Mouse (Mus musculus): ENCODE data around the gene Clcn7. TPM values are rescaled to one million over a fixed set of nuclear protein-coding genes. Genes with fewer than 3 reads are reported as not detected.

The Clcn7 gene
- polyA plus RNA-seq (2016; fragmentation: Nextera tagmentation; extraction: Ambion mirVana), result 24.4 and 27.5 TPM in 2 replicates

GRCm38 (mm10) chr17:25133275-25133698, at the start of gene Clcn7:
TSS of gene Clcn7 (plus strand) at chr17:25133391.
- H3K27me3 ChIP-seq (replicated peaks; ENCODE audit: low read depth, poor library complexity, severe bottlenecking), result no peaks in the 10 kb centered on the region
- DNase-seq (ENCODE audit: low spot score), result peak; percentile 94
- under 1% methylated on average over 40 of the region's 40 CpGs for WGBS
- peaks cover 8% of the 10 kb centered on the region; the same call in 1 of the 2 replicates for H3K36me3 ChIP-seq (replicated peaks)
- peak within 1 kb of the TSS; percentile 96 for H3K4me3 ChIP-seq
- peak within 1 kb of the TSS; percentile 81 for H3K27ac ChIP-seq (replicated peaks)
- no peaks in the 10 kb centered on the region for H3K9me3 ChIP-seq
- H3K4me1 ChIP-seq, result peaks cover 16% of the 10 kb centered on the region

DNA sequence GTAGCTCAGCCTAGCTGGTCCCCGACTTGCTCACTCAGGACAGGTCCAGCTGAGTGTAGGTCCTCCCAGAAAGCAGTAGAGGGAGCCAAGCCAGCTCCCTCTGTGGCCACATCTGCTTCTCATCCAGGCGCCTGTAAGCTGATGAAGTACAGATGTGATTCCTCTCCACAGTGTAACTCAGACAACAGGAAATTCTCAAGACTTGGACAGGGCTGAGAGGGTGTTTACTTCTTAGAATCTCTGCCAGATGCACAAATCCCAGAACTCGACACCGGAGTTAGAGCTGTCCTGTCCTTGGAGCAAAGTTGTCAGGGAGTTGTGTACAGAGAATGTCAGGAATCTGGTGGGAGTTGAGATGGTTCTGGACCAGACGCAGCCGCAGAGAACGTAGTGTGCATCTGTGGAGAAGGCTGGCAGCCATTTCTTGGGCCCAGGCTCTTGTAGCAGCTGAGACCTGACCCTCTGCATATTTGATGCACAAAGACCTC, 49.7 kb upstream of the Clcn7 start, which contains the start of gene Tmem204:
TSS of gene Tmem204 (minus strand) at position 148 of the 488 bp plus-strand sequence.
- Histone ChIP-seq H3K27ac (replicated peaks) (peak within 1 kb of the TSS; percentile 91), H3K27me3 (replicated peaks; ENCODE audit: low read depth, poor library complexity, severe bottlenecking) (no peaks in the 10 kb centered on the region), H3K4me1 (peaks cover 59% of the 10 kb centered on the region), H3K9me3 (no peaks in the 10 kb centered on the region), H3K36me3 (replicated peaks) (peaks cover 29% of the 10 kb centered on the region), H3K4me3 (0 out of 2 replicates have a peak within 1 kb of the TSS, but pooled peaks have one; percentile 11)
- DNase-seq (ENCODE audit: low spot score), result peak; percentile 89
- 34% methylated on average over 7 of the region's 7 CpGs for WGBS

- 84% methylated on average over 13 of the region's 13 CpGs for WGBS
- no peak overlapping the region for H3K4me3 ChIP-seq
- no peak for DNase-seq (ENCODE audit: low spot score)
- H3K27me3 ChIP-seq (replicated peaks; ENCODE audit: low read depth, poor library complexity, severe bottlenecking), result no peaks in the 10 kb centered on the region
- H3K36me3 ChIP-seq (replicated peaks), result peaks cover 40% of the 10 kb centered on the region
- peaks cover 59% of the 10 kb centered on the region for H3K4me1 ChIP-seq
- H3K9me3 ChIP-seq, result no peaks in the 10 kb centered on the region
- peak overlapping the region; percentile 91 for H3K27ac ChIP-seq (replicated peaks)
These were observed 48.3 kb upstream of the Clcn7 start for GRCm38 (mm10) chr17:25084835-25085385.

DNA sequence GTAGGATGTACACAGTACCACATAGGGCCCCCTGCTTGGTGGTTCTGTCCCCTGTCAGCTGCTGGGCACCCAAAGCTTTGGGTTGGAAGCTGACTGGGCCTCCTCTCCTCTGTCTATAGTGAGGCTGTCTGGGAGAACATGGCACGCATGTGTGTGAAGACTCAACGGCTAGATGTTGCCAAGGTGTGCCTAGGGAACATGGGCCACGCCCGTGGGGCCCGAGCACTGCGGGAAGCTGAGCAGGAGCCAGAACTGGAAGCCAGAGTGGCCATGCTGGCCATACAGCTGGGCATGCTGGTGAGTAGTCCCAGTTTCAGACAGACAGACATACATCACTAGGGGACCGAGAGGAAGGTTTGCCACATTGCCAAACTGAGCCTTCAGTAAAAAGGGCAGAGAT, 46.5 kb upstream of the Clcn7 start:
- Histone ChIP-seq H3K9me3 (no peaks in the 10 kb centered on the region), H3K4me1 (peaks cover 43% of the 10 kb centered on the region), H3K36me3 (replicated peaks) (peaks cover 43% of the 10 kb centered on the region), H3K27ac (replicated peaks) (no peak overlapping the region), H3K27me3 (replicated peaks; ENCODE audit: low read depth, poor library complexity, severe bottlenecking) (no peaks in the 10 kb centered on the region), H3K4me3 (no peak overlapping the region)
- 88% methylated on average over 7 of the region's 7 CpGs for WGBS
- no peak for DNase-seq (ENCODE audit: low spot score)

GRCm38 (mm10) chr17:25089158-25089557, 44.0 kb upstream of the Clcn7 start:
- DNase-seq (ENCODE audit: low spot score), result no peak
- H3K4me3 ChIP-seq, result no peak overlapping the region
- H3K9me3 ChIP-seq, result no peaks in the 10 kb centered on the region
- peaks cover 20% of the 10 kb centered on the region for H3K4me1 ChIP-seq
- H3K27me3 ChIP-seq (replicated peaks; ENCODE audit: low read depth, poor library complexity, severe bottlenecking), result no peaks in the 10 kb centered on the region
- WGBS, result 93% methylated on average over 10 of the region's 10 CpGs
- H3K36me3 ChIP-seq (replicated peaks), result peaks cover 64% of the 10 kb centered on the region
- H3K27ac ChIP-seq (replicated peaks), result no peak overlapping the region

DNA sequence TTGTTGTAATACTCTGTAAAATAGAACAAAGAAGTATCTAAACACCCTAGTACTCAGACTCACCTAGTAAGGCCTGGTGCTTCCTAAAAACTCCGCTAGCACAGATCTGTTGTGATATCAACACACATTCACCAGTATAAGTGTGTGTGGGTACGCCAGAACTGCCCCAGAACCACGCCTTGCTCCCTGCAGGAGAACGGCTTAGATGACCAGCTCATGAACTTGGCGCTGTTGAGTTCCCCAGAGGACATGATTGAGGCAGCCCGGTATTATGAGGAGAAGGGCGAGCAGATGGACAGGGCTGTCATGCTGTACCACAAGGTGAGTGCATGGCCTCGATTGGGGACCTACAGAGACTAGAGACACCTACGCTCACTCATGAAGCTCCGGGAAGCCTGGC, 42.7 kb upstream of the Clcn7 start:
- H3K9me3 ChIP-seq, result no peaks in the 10 kb centered on the region
- WGBS, result 93% methylated on average over 10 of the region's 10 CpGs
- DNase-seq (ENCODE audit: low spot score), result no peak
- H3K36me3 ChIP-seq (replicated peaks), result peaks cover 77% of the 10 kb centered on the region
- no peak overlapping the region for H3K4me3 ChIP-seq
- no peak overlapping the region for H3K27ac ChIP-seq (replicated peaks)
- H3K4me1 ChIP-seq, result peaks cover 7% of the 10 kb centered on the region; the same call in 1 of the 2 replicates
- H3K27me3 ChIP-seq (replicated peaks; ENCODE audit: low read depth, poor library complexity, severe bottlenecking), result no peaks in the 10 kb centered on the region

DNA sequence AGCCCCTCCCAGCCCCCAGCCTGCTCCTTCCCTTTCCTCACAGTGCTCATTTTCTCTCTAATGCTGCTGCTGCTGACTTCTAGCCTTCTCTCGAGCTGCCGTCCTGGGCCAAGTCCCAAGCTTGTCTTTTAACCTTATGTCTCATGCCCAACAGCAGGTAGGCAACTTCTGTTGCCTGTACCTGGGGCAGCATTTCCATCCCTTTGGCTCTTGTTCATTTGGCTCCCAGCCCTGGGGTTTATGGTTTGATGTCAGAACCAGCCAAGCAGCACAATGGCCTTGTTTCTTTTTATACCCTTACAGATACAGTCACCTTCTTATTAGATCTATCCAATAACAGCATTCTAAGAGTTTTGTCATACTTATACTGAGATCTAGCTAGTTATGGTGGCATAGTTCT, 37.0 kb upstream of the Clcn7 start:
- no peak overlapping the region for H3K27ac ChIP-seq (replicated peaks)
- H3K36me3 ChIP-seq (replicated peaks), result peaks cover 86% of the 10 kb centered on the region
- no peak overlapping the region for H3K4me3 ChIP-seq
- no peaks in the 10 kb centered on the region for H3K9me3 ChIP-seq
- no peak for DNase-seq (ENCODE audit: low spot score)
- H3K4me1 ChIP-seq, result no peaks in the 10 kb centered on the region
- 92% methylated on average over 2 of the region's 2 CpGs for WGBS
- no peaks in the 10 kb centered on the region for H3K27me3 ChIP-seq (replicated peaks; ENCODE audit: low read depth, poor library complexity, severe bottlenecking)

DNA sequence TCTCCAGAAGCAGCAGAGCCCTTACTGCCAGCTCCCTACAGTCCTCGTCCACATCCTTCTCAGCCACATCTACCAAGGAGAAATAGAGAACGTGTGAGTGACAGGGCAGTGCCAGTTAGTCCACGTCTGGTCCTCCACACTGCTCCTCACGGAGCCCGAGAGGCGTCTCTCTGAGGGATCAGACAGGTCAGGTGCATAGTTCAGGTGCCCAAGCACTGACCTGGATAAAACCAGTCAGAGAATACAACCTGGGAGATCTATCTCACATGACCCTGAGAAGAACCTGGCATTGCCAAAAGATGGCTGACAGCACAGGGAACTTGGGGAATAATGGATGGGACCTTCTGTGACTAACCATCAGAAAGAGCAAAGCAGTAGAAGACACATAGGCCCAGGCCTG, 33.1 kb upstream of the Clcn7 start:
- Histone ChIP-seq H3K36me3 (replicated peaks) (peaks cover 90% of the 10 kb centered on the region), H3K27me3 (replicated peaks; ENCODE audit: low read depth, poor library complexity, severe bottlenecking) (no peaks in the 10 kb centered on the region), H3K27ac (replicated peaks) (no peak overlapping the region), H3K4me1 (no peaks in the 10 kb centered on the region), H3K9me3 (no peaks in the 10 kb centered on the region), H3K4me3 (no peak overlapping the region)
- DNase-seq (ENCODE audit: low spot score), result no peak
- 95% methylated on average over 6 of the region's 6 CpGs for WGBS

- Histone ChIP-seq H3K27me3 (replicated peaks; ENCODE audit: low read depth, poor library complexity, severe bottlenecking) (no peaks in the 10 kb centered on the region), H3K36me3 (replicated peaks) (peaks cover 95% of the 10 kb centered on the region), H3K4me1 (no peaks in the 10 kb centered on the region), H3K4me3 (no peak overlapping the region), H3K27ac (replicated peaks) (no peak overlapping the region), H3K9me3 (no peaks in the 10 kb centered on the region)
- DNase-seq (ENCODE audit: low spot score), result no peak
- WGBS, result 93% methylated on average over 11 of the region's 11 CpGs
These were observed 31.9 kb upstream of the Clcn7 start for GRCm38 (mm10) chr17:25101338-25101737.

DNA sequence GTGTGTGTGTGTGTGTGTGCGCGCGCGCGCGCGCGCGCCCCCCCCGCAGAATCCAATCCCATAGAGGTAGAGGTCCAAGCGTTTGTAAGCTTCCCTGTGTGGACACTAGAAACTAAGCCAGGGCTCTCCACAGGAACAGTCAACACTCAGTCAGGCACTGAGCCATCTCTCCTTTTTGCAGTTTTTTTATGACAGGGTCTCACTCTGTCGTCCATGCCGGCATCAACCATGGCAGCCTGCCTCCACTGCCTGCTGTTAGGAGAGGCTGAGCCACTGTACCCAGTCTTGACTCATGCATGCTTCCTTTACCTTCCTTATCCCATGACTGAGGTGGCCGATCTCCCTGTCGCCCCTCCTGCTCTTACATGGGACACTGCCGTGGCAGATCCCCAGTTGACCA, 25.4 kb upstream of the Clcn7 start:
- no peaks in the 10 kb centered on the region for H3K27me3 ChIP-seq (replicated peaks; ENCODE audit: low read depth, poor library complexity, severe bottlenecking)
- H3K27ac ChIP-seq (replicated peaks), result no peak overlapping the region
- H3K4me1 ChIP-seq, result no peaks in the 10 kb centered on the region
- no peak overlapping the region for H3K4me3 ChIP-seq
- H3K36me3 ChIP-seq (replicated peaks), result peaks cover 99% of the 10 kb centered on the region
- DNase-seq (ENCODE audit: low spot score), result no peak
- 96% methylated on average over 16 of the region's 16 CpGs for WGBS
- no peaks in the 10 kb centered on the region for H3K9me3 ChIP-seq

DNA sequence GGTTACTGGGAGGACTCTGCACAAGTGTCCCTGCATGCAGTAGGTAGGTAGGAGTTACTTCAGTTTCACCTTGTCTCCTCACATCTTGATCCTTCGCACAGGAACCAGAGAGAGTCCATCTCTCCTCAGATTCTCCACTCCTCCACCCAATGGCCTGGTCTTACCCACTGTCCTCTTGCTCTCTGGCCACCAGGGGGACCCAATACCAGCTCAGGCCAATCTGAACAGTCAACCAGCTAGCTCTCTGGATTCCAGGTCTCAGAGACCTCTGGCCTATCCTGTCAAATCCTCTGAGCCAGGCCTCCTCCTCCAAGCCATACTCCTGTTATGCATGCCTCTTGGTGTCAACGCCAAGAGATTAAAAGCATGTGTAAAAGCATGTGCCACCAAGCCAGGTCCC, 23.6 kb upstream of the Clcn7 start:
- H3K27ac ChIP-seq (replicated peaks), result no peak overlapping the region
- no peak overlapping the region for H3K4me3 ChIP-seq
- DNase-seq (ENCODE audit: low spot score), result peak; percentile 55
- peaks cover 97% of the 10 kb centered on the region for H3K36me3 ChIP-seq (replicated peaks)
- WGBS, result 83% methylated on average over 2 of the region's 2 CpGs
- H3K4me1 ChIP-seq, result peaks cover 4% of the 10 kb centered on the region
- H3K9me3 ChIP-seq, result no peaks in the 10 kb centered on the region
- H3K27me3 ChIP-seq (replicated peaks; ENCODE audit: low read depth, poor library complexity, severe bottlenecking), result no peaks in the 10 kb centered on the region

DNA sequence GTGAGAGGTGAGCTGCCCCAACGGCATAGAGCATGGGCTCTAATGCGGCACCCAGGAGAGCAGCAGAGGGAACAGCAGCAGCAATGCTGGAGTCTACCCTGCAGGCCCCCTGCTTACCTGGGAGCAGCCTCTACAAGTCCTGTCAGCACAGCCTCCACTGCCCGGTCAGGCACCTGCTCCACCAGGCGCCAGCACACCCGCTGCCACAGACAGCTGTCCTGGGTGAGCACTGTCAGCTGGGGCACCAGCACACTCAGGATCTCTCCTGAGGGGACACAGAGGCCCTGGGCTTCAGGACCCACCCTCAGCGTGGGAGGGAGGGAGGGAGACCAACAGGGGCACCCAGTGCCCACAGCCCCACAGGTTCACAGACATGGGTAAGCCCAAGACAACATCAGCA, 22.6 kb upstream of the Clcn7 start:
- DNase-seq (ENCODE audit: low spot score), result no peak
- H3K36me3 ChIP-seq (replicated peaks), result peaks cover 87% of the 10 kb centered on the region
- peaks cover 14% of the 10 kb centered on the region for H3K4me1 ChIP-seq
- no peaks in the 10 kb centered on the region for H3K27me3 ChIP-seq (replicated peaks; ENCODE audit: low read depth, poor library complexity, severe bottlenecking)
- H3K27ac ChIP-seq (replicated peaks), result no peak overlapping the region
- H3K4me3 ChIP-seq, result no peak overlapping the region
- 91% methylated on average over 6 of the region's 6 CpGs for WGBS
- H3K9me3 ChIP-seq, result no peaks in the 10 kb centered on the region

- H3K36me3 ChIP-seq (replicated peaks), result peaks cover 81% of the 10 kb centered on the region
- H3K27me3 ChIP-seq (replicated peaks; ENCODE audit: low read depth, poor library complexity, severe bottlenecking), result no peaks in the 10 kb centered on the region
- H3K27ac ChIP-seq (replicated peaks), result no peak overlapping the region
- H3K9me3 ChIP-seq, result no peaks in the 10 kb centered on the region
- H3K4me1 ChIP-seq, result peaks cover 20% of the 10 kb centered on the region
- 90% methylated on average over 5 of the region's 5 CpGs for WGBS
- no peak overlapping the region for H3K4me3 ChIP-seq
- DNase-seq (ENCODE audit: low spot score), result no peak
These were observed 22.0 kb upstream of the Clcn7 start for GRCm38 (mm10) chr17:25111220-25111619.
